Mouse (Mus musculus): Measurements from ENCODE around the gene Cpne5.

GRCm38 (mm10) chr17:29237267-29237771 lies 648 bp downstream of the Cpne5 start:
- TF ChIP-seq EP300 (IDR thresholded peaks at IDR 0.05; ENCODE audit: low read depth) = no peak
- TF ChIP-seq CTCF (IDR thresholded peaks at IDR 0.05; ENCODE audit: low read depth) = no peak
